Mouse (Mus musculus): Measurements from ENCODE around the gene Gm21775. TPM values are rescaled to one million over a fixed set of nuclear protein-coding genes. Genes with fewer than 3 reads are reported as not detected.
"Not testable (repeated sequence)": the region's sequence is repeated elsewhere in the genome, so short reads cannot be mapped to it uniquely, and the experiment has no call there.

Gene Gm21775
- total RNA-seq (2021): not detected
- long read RNA-seq, experiment 1: 0 reads
- long read RNA-seq, experiment 2: 0 reads

DNA sequence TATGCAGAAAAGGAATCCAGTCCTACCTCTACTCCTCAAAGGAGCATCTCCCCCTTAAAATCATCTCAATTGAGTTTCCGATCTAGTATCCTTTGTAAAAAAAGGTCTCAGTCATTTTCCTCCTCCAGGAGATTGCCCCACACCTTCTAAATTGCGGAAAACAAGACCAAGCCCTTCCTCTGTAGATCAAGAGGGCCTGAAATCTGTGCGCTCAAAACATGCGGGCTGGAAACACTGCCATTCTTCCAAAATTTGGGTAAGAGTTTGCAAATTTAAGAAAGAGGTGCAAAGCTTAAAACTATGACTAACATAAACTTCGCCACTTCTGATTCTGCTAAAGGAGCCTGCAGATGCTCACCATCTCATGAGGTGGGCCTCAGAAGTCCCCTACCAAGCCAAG, at the start of gene Gm21775:
Gm21775 (plus strand) TSS at position 301 of the 400 bp plus-strand sequence.
- not testable (repeated sequence) for H3K27ac ChIP-seq, H3K4me3 ChIP-seq

DNA sequence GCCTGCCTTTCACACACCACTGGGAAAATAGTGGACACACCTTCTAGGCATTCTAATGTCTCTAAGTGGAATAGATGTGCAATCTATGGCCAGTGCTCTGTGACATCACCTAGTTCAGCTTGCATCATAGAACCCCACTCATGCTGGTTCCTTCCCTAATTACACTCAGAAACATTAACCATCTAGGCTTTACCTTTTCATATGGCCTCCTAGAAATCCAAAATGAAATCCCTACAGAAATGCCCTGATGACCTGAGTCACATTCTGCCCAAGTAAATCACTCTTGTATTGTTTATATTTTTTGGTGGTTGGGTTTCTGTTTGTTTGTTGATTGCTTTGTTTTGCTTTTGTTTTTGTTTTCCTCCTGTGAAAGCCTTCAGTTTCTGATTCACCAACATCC, 17.3 kb upstream of the Gm21775 start, which contains the start of gene Gm20737:
Gm20737 (minus strand) TSS at position 101 of the 400 bp plus-strand sequence.
- H3K4me3 ChIP-seq; H3K27ac ChIP-seq; DNase-seq (ENCODE audit: low spot score in 2 of 2): not testable (repeated sequence)

More for the DNA sequence above, at the start of gene Gm21775:
- not testable (repeated sequence) for DNase-seq (ENCODE audit: low spot score in 2 of 2)

Other genes with a start within 250 kb of the Gm21775 start
- gene Gm20834, start 228.9 kb upstream of the Gm21775 start, total RNA-seq (2021): not detected
- not detected for gene Gm28510, start 140.7 kb upstream of the Gm21775 start, total RNA-seq (2021)
- not detected for gene Gm20737, start 17.4 kb upstream of the Gm21775 start, total RNA-seq (2021)
- not detected for gene Gm21900, start 62.9 kb downstream of the Gm21775 start, total RNA-seq (2021)
- not detected for gene Gm20777, start 199.0 kb downstream of the Gm21775 start, total RNA-seq (2021)

Data from layer of hippocampus, adult 2 months (tissue).